Mouse (Mus musculus) mammary gland, adult 2 months (tissue): ENCODE measurements around the gene Cdh12. TPM values are rescaled to one million over a fixed set of nuclear protein-coding genes. Genes with fewer than 3 reads are reported as not detected.

ENCODE experiments used
- polyA plus RNA-seq: library from polyadenylated mRNA; depleted of rRNA; stranded (reverse); fragments of >200 nt; gene quantifications from 2 replicates; pipeline ENCODE4 v1.2.3, GENCODE M21; 2012; ENCODE audit warnings: low replicate concordance; rRNA removed

Gene Cdh12
- polyA plus RNA-seq: not detected in 2 replicates

GRCm38 (mm10) chr15:20448861-20449663 lies at the start of gene Cdh12:
TSS of gene Cdh12 (plus strand) at chr15:20449265.

GRCm38 (mm10) chr15:20666650-20667049 lies 217.6 kb downstream of the Cdh12 start, which contains the start of gene Acot10:
TSS of gene Acot10 (minus strand) at chr15:20666750.

Other genes starting within 250 kb of the Cdh12 start
- gene Acot10, start 217.5 kb downstream of the Cdh12 start, polyA plus RNA-seq: 0.14 TPM in 1 of 2 replicates, not detected in the other